Mouse (Mus musculus) layer of hippocampus, adult 9-10 months (tissue): Measurements from ENCODE around the gene Exoc4.

Source experiments
- DNase-seq: peaks from one replicate; pipeline ENCODE4 v3.0.0; 2022; ENCODE audit warnings: low spot score

Exoc4 gene

GRCm38 (mm10) chr6:33631133-33631532, 382.2 kb downstream of the Exoc4 start:
- DNase-seq = no peak

GRCm38 (mm10) chr6:33637192-33637591, 388.3 kb downstream of the Exoc4 start:
- DNase-seq = no peak

DNA sequence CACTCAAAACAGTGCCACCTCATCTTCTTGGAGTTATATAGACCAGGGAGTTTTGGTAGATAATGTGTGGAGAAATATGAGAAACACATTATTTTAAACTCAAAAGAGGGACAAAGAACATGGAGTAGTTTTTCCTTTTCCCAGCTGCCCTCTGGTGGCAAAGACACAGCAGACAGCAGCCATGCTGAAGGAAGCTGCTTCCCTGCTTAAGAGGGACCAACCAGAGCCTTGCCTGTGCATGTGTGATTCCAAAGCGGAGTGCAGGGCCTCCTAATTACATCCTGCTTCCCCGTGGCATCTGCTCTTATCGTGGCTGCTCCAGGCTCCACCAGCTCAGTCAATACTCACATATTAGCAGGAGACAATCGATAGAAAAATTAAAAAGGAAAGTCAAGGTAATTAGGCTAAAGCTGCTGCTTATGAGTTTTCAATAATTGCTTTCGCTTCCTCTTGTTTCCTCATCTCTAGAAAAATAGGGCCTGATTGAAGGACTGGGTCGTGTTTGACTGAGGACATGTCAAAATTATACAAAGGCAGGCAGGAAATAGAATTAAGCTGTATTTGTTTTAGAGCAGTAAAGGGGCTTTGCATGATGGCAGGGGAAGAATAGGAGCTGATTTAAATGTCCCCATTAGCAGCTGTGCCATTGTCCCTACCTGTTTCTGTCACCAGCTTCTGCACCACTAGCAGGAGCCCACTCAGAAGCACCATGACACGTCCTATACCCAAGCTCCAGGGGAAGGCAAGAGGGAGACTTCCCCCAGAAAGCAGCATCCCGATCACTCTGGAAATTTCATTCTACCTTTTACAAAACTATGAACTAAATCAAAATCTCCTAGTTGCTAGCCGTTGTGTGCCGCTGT, 433.1 kb downstream of the Exoc4 start:
- peak; percentile 13 for DNase-seq

GRCm38 (mm10) chr6:33683533-33683932, 434.6 kb downstream of the Exoc4 start:
- DNase-seq = no peak

- DNase-seq = no peak
Observed at GRCm38 (mm10) chr6:33685321-33685720, 436.4 kb downstream of the Exoc4 start.

DNA sequence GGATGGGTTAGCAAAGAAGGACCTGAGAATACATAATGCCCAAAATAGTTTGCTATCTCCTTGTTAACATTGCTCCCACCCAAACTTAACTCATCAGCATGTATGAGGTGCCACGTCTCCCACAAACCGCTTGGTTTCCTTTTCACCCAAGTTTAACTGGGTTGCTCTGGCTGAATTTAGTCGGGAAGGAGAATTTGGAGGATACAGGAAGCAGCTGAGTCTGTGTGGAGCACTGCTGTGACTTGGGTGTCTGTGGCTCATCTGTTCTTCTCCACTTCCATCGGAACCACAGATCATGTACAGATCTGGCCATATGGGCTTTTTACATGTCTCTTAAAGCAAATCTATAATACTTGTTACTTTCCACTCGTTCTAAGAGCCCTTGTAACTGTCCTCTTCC, 441.7 kb downstream of the Exoc4 start:
- no peak for DNase-seq

GRCm38 (mm10) chr6:33696976-33697375, 448.1 kb downstream of the Exoc4 start:
- no peak for DNase-seq

- DNase-seq = no peak
Observed at GRCm38 (mm10) chr6:33708907-33709306, 460.0 kb downstream of the Exoc4 start.

- no peak for DNase-seq
Observed at GRCm38 (mm10) chr6:33709340-33709739, 460.5 kb downstream of the Exoc4 start.

DNA sequence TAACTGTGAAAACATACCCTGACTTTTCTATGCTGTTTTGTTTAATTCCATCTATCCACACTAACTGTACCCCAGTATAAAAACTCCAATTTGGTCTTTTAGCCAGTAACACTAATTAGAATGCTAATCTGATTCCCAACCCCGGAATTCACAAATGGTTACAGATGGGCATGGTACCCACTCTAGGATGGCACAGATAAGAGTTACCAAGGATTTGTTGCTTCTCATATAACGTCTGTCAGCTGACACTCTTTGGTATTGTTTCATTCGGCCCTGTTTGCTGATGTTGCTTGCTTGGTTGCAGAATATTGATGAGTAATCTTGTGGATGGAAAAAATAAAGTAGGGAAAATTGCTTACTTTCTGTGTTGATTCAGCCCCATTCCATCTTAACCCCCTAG, 462.9 kb downstream of the Exoc4 start:
- DNase-seq = no peak

DNA sequence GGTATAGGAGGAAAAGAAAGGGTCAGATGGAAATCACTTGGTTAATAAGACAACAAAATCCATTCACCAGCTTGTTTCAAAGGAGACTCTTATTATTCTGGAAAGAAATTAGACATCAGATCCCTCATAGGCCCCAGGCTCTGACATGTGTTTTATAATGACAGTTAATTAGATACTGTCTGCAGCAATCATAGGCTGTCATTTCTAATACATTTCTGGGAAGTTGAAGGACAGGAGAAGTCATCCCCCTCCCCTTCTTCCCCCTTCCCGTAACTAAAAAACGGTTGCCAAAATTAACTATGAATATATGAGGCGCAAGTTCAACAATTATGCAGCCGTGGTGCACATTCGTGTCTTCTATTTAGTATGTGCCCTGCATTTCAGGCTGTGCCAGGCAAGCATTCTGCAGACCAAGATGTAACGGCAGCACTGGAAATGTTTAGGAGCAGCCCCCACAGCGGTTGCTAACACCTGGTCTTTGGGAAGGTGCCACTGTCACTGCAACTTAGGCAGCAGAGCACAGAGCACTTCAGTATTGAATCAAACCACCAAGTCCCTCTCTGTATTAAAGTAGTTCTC, 463.7 kb downstream of the Exoc4 start:
- no peak for DNase-seq

DNA sequence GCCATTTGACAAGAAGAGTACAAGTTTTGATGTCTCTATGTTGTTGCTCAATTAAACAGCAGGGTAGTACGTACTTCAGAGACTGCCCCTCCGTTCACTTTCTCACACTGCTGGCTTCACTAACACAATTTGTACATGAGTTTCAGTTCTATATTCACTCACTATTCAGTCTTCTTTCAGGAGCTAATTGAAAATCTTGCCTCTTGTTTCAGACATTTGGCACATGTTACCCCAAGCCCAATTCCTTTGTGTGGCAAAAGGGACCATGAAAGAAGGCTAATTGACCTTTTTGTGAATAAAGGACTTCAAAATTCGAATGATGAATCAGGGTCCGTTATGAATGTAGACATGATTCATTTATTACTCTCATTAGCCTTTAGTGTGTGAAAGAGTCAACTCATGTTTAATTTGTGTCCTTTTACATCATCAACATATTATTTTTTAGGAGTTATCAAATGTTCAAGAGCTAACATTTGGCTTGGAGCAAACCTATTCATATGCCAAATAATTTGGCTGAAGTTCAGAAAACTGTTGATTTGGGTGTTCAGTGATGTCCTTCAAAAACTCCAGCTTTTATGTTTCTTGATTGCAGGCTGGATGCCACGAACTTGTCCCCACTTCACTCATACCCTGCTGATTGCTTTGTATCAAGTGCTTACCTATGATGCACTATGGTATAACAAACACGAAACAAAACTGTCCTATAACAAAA, 467.5 kb downstream of the Exoc4 start:
- no peak for DNase-seq

- DNase-seq = no peak
Observed at GRCm38 (mm10) chr6:33721166-33721565, 472.3 kb downstream of the Exoc4 start.

DNA sequence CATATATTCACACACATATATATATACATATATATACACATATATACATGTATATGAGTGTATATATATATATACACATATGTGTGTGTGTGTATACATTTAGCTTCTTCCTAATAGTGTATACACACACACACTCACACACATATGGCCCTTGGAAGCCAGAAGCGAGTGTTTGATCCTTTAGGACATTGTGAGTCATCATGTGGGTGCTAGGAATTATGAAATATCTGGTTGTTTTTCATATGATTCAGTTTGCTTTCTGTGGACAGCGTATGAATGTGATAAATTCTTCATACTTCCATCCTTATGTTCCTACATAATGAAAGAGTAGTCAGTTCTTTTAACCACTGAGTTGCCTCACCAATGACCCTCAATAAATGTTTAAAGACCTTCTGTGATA, 473.9 kb downstream of the Exoc4 start:
- DNase-seq = no peak

DNA sequence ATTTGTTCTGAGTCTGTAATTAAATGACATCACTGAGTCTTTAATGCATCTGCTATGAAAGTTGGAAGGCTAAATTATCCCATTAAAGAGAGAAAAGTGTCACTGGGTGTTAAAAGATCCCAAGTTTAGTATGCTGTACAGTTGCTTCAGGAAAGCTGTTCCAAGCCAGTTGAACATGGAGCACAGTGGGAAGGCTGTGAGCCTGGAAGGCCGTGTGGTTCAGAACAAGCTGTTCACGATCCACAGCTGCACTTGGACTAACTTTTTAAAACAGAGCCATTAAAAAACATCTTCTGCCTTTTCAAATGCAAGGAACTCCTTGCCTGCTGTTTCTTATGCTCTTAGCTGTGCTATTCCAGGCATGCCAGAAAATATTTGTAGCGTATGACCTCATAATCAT, 475.7 kb downstream of the Exoc4 start:
- no peak for DNase-seq

DNA sequence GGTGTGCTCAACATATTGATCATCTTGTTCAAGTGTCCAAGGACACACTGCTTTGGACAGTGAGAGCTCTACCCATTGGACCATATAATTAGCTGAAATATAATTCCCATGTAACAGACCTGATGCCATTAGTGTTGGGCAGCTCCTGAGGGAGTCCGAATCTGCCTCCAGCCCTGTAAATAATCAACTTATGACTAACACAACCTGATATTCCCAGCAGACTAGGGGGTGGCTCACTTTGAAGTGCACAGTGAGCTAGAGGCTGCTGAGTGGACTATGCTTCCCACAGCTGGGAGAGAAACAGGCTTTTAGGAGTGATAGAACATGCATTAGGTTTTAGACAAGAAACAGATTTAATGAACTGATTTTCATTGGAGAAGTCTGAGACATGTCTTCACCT, 478.4 kb downstream of the Exoc4 start:
- DNase-seq = no peak

GRCm38 (mm10) chr6:33732214-33732613, 483.3 kb downstream of the Exoc4 start:
- no peak for DNase-seq

DNA sequence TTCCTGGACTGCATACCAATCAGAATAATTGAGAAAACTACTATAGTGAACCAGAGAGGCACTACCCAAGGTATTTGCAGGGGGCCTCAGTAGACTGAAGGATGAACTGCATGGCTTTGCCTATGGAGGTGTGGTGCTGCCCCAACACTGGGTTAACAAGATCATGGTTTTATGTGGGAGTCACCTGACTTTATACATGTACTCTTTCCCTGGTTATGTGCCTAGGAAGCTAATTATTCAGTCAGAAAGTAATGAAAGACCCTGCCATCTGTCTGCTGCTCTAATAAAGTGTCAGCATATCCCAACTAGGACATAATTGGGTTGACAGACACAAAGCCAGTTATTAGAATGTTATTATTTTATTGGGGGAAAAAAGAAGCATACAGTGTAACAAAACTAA, 484.7 kb downstream of the Exoc4 start:
- no peak for DNase-seq

- no peak for DNase-seq
Observed at GRCm38 (mm10) chr6:33734032-33734431, 485.1 kb downstream of the Exoc4 start.

- no peak for DNase-seq
Observed at GRCm38 (mm10) chr6:33738857-33739291, 490.0 kb downstream of the Exoc4 start.

- no peak for DNase-seq
Observed at GRCm38 (mm10) chr6:33739304-33739703, 490.4 kb downstream of the Exoc4 start.

DNA sequence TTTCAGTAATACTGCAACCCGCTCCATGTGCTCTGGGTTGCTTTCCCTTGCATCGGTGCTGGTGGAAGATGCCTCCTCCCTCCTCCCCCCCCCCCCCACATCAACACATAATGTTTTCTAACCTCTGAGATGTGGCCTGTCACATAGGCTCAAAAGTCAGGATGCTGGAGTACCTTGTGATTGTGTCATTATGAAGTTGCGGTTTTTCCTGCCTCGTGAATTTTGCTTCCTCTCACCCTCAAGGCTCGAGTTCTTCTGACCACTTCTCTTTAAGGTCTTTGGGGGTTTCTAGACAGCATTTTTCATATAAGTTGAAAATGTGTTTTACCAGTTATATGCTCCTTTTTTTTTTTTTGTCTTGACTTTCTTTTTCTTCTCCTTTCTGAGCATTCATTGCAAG, 507.1 kb downstream of the Exoc4 start:
- DNase-seq = no peak

- no peak for DNase-seq
Observed at GRCm38 (mm10) chr6:33761557-33761956, 512.7 kb downstream of the Exoc4 start.
